Mouse (Mus musculus): ENCODE data around the gene Stard13.

Gene Stard13

GRCm38 (mm10) chr5:151060476-151060875 is 173.2 kb downstream of the Stard13 start:
- in situ Hi-C loops (cut with MboI, MseI) = no loop called here

DNA sequence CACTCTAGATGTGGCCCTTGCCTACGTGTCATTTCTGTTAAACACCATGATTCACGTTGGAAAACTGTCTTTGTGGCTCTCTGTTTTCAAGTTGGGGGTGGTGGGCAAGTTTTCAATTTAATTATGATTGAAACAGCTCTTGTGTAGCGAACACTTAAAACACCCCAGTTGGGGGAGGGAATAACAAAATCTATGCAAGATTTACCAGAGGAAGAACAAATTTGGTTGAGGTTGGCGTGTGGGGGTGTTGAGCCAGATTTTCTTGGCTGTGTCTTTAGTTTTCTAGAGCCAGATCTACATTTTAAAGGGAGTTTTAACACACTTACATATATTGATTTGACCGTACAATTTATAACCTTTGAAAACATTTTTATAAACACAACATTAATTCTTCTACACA is 173.9 kb downstream of the Stard13 start:
- in situ Hi-C loops (cut with MboI, MseI) = no loop called here

DNA sequence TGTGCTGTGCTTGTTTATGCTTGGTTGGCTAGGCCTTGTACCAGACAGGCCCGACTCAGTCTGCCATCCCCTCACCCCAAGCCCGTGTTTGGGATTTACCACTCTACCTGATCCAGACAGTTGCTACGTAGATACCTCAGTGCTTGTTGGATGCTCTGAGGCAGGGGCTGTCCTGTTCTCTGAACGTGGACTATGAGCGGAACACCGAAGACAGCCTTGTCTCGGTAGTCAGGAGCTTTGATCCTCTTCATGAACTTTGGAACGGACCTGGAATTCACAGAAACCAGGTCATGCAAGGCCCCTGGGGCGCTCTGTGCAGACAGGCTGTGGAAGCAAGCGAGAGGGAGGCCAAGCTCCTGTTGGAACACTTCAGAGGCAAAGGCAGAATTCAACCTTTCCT is 174.3 kb downstream of the Stard13 start:
- in situ Hi-C loops (cut with MboI, MseI) = no loop called here

GRCm38 (mm10) chr5:151057716-151058115 is 175.9 kb downstream of the Stard13 start:
- in situ Hi-C loops (cut with MboI, MseI) = no loop called here

GRCm38 (mm10) chr5:151056920-151057294 is 176.7 kb downstream of the Stard13 start:
- in situ Hi-C loops (cut with MboI, MseI) = no loop called here

DNA sequence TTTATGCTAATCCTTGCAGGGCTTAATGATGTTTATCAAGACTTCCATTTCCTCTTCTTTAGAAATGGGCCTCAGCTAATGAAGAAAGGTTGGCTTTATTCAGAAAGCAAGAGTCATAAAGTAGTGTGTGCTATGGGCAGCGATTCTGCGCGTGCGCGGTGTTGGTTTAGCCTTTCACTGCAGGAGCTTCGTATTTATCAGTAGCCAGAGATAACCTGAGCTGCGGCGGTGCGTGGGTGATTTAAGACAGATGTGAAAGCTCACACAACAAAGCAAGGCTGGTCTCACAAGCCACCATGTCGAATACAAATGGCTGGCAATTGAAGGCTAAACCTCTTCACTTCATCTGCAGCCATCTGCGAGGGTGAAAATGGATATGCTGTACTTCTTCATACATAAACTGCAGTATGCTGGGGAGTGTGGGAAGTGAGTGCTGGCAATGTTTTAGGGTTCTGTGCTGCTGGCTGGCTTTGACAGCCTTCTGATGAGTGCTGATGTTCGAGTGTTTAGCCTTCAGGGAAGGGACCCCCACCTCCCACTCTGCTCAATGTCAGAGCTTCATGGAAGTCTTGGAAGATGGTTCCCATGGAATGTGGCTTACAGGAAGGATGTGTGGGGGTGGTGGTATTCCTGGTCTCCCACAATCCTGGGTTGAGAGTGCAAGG is 177.2 kb downstream of the Stard13 start:
- in situ Hi-C loops (cut with MboI, MseI) = no loop called here

GRCm38 (mm10) chr5:151055426-151056090 is 178.1 kb downstream of the Stard13 start:
- in situ Hi-C loops (cut with MboI, MseI) = no loop called here

GRCm38 (mm10) chr5:151054743-151055114 is 178.9 kb downstream of the Stard13 start:
- in situ Hi-C loops (cut with MboI, MseI) = no loop called here

- in situ Hi-C loops (cut with MboI, MseI) = no loop called here
These were observed 179.4 kb downstream of the Stard13 start for GRCm38 (mm10) chr5:151054100-151054742.

DNA sequence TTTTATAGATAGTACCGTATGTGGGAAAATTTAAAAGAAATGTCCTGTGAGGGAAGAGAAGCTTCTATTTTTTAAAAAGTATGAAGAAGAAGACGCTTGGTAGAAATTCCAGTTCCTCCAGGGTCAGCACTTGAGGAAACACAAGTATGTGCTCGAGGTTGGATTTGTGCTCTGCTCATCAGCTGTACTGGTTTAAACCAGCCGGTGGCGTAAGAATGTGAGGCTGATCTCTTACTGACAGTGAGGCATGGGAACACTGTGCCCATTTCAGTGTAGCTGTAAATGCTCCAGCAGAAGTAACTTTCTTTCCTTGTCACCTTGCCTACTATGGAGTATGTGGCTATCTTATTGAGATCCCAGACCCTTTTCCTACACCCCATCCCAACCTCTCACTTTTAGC is 180.4 kb downstream of the Stard13 start:
- in situ Hi-C loops (cut with MboI, MseI) = no loop called here

- in situ Hi-C loops (cut with MboI, MseI) = no loop called here
These were observed 181.3 kb downstream of the Stard13 start for GRCm38 (mm10) chr5:151052331-151052730.

DNA sequence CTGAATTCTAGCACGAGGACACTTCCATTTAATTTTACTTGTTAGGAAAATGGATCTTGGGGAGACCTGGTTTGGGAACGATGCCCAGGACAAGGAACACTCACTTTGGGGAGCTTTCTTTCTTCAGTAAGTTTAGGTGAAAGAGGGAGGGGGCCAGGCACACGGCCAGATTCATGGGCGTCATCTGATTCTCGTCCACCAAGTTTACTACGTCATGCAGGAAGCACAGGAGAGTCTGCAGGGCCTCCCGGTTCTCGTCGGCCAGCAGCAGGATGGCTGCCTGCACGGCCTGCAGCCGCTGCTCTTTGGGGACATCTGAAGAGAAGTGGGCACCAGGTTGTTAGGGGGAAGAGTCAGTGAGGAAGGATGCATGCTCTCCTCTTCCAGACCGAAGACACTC is 186.1 kb downstream of the Stard13 start:
- in situ Hi-C loops (cut with MboI, MseI) = no loop called here

DNA sequence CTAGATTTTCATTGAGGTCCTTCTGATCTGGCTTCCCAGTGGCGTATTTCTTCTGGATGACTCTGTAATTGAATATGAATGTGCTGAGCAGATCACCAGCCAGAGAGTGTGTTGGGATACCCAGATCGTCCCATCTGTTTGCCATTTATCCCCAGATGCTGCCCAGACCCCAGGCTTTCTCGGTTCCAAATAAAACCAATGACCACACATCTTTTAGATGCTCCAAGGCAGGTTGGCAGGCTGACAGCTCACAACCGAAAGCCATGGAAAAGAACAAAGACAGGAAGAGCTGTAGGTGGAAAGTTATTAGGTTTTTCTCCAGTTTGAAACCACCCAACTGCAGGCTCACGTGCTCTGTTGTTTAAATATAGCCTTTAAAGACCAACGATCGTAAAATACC is 186.7 kb downstream of the Stard13 start:
- in situ Hi-C loops (cut with MboI, MseI) = no loop called here

DNA sequence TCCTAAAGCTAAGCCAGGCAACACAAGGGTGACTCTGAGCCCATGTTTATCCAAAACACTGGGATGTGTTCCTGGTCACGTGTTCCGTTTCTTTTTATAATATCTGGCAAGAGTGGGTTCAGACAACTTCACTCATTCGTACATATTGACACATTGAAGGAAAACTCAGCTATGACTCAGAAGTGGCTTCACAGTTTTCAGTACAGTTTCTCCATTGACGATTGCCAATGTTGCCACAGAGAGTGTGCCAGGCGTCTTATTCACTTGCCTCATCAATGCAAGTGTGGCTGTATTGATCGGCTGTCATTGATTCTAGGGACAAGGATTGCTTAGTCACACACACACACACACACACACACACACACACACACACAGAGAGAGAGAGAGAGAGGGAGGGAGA is 187.5 kb downstream of the Stard13 start:
- in situ Hi-C loops (cut with MboI, MseI) = no loop called here

- in situ Hi-C loops (cut with MboI, MseI) = no loop called here
These were observed 190.7 kb downstream of the Stard13 start for GRCm38 (mm10) chr5:151042911-151043310.

DNA sequence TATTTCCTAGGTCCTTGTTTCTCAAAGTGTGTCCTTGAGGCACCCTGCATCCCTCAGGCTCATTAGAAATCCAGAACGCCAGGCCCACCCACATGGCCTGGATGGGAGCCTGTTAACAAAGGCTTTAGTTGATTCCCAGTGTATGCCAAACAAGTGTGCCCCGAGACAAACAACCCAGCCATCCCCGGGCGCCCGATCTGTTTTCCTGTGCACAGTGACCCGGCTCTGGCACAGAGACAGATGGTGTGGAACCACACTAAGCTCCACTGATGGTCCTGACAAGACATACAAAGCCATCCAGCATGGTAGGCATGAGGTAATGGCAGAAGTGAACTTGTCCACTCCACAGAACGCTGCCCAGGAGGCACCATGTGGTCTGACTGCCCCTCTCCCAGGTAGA is 195.8 kb downstream of the Stard13 start:
- in situ Hi-C loops (cut with MboI, MseI) = no loop called here

DNA sequence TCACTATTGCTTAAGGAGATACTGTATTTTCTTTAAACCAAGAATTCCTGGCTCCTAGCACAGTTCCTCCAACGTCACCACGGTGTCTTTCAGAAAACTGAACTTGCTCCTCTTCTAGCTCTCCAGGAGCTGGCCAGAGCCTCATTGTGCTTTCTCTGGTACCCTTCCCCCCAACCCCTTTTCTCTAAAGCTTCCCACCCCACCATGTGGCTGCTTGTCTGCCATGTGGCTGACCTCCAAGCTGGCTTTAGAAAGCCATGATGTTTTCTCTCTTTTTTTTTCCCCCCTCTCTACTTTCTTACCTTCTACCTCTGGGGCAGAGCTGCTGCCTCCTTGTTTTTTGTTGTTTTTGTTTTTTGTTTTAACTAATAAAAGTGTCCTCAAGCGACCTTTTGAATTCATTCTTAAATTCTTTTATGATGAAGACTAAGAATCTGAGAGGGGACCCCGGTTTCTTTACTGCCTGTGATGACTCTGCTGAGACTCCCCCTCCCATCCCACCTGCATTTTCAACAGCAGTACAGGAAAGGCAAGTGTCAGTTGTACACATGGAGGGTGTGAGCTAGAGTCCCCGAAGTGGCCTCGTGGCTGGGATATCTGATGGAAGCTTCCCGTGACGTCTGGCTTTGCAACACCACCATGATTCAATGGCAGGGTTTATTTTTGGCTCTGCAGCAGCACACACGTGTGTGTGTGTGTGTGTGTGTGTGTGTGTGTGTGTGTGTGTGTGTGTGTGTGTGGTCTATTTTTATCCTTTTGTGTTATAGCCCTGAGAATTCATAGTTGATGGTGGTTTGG is 198.7 kb downstream of the Stard13 start:
- in situ Hi-C loops (cut with MboI, MseI) = no loop called here

- in situ Hi-C loops (cut with MboI, MseI) = loop anchor here in 1 of 2 experiments (5.0 kb wide), 1 partner anchor 63 kb away; no protein-coding TSS in a partner anchor
These were observed 204.7 kb downstream of the Stard13 start for GRCm38 (mm10) chr5:151028906-151029305.

DNA sequence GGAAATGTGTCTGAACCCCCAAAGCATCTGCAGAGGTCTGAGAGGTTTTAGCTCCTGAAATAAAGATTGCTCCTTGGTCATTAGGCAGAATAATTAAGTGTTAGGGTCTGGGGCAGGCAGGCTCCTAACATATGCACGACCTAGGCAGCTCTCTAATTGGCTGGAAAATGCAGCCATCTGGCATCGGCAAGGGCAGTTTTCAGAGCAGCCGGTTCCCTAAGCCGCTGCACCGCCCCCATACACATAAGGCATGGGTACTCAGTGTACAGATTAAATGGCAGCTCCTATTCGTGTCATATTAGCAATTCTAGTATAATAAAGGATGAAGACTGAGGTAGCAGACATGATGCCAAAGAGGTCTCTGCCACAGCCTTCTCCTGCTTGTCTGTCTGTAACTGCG is 206.5 kb downstream of the Stard13 start:
- in situ Hi-C loops (cut with MboI, MseI) = loop anchor here in 1 of 2 experiments (5.0 kb wide), 1 partner anchor 65 kb away; no protein-coding TSS in a partner anchor

DNA sequence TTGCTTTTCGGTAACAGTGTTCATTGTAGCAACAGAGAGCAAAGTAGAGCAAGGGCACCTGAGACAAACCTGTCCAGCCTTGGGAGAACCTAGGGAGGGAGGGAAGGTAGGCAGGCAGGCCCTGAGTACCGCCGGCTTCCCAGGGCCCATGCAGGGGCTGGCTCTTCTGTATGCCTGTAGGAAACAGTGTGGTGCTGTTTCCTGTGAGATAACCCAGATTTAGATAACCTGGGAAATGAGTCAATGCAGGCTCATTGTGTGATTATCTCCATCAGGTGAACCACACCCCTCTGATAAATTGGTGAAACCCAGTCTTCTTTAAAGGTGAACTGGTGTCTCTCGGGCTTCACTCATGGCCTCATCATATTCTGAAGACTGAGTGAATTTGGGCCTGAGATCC is 207.6 kb downstream of the Stard13 start:
- in situ Hi-C loops (cut with MboI, MseI) = loop anchor here in 1 of 2 experiments (5.0 kb wide), 1 partner anchor 66 kb away; no protein-coding TSS in a partner anchor

DNA sequence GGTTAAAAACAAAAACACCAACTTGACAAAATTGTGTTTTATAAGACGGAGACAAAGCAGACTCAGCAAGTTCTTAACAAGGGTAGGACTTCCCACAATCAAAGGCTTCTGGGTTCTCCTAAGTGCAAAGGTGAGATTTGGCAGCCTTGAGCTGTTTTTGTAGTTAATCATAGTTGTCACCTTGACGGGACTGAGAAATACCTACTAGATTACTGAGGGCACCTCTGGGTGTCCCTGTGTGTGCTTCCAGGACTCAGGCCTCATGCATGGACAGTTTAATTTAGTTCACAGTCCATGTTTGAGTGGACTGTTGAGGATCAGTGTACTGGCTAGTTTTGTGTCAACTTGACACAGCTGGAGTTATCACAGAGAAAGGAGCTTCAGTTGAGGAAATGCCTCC is 209.2 kb downstream of the Stard13 start:
- in situ Hi-C loops (cut with MboI, MseI) = no loop called here

DNA sequence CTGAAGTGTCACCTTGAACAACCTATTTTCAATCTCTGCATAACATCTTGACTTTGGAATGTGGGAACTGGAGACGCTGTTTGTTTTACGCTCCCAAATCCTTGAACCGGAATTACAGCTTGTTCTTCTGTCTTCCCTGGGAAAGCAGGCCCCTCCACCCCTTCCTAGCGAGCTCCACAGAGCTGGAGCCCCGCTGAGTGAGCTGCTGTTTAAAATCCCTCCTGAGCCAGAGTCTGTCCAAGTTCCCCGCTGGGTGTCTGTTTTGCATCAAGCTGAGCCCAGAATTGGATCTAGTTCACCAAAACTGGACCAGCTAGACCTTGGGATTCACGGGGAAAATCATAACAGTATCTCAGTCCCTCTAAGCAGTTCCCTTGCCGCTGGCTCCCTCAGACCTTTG is 210.2 kb downstream of the Stard13 start:
- in situ Hi-C loops (cut with MboI, MseI) = no loop called here
